Mouse (Mus musculus) stomach, postnatal 0 days (tissue): ENCODE measurements at regions not wholly inside any gene's neighbourhood (a gene's known extent, or its start where the extent isn't known, plus 50 kb on each side); places are given as distances from the start of the nearest gene placed in this dataset.
"Not testable (repeated sequence)": the region's sequence is repeated elsewhere in the genome, so short reads cannot be mapped to it uniquely, and the experiment has no call there.

ENCODE experiments used
- ATAC-seq: fragments of 200-750 bp; cut with Nextera tagmentation; 2 replicates; pipeline ENCODE4 v1.8.0; 2017; ENCODE audit not compliant: low FRiP score, low TSS enrichment
- DNase-seq: peaks from one replicate; pipeline ENCODE4 v3.0.0-alpha.2; 2016; ENCODE audit warnings: low spot score
- H3K27ac ChIP-seq: fragments of 300-500 bp; sonication (generic); replicated peaks from 2 replicates; pipeline ENCODE4 v1.5.1; 2014; ENCODE audit warnings: mild to moderate bottlenecking, control low read depth
- H3K27me3 ChIP-seq: fragments of 300-500 bp; sonication (generic); 2 replicates; pipeline ENCODE4 v1.6.1; 2014; ENCODE audit warnings: low read length; ENCODE audit not compliant: control insufficient read depth, insufficient read depth
- H3K36me3 ChIP-seq: fragments of 300-500 bp; sonication (generic); 2 replicates; pipeline ENCODE4 v1.6.1; 2014; ENCODE audit warnings: low read length, mixed read lengths; ENCODE audit not compliant: control insufficient read depth, insufficient read depth
- H3K4me1 ChIP-seq: fragments of 300-500 bp; sonication (generic); replicated peaks from 2 replicates; pipeline ENCODE4 v1.6.1; 2014; ENCODE audit warnings: antibody characterized with exemption; ENCODE audit not compliant: control insufficient read depth, insufficient read depth
- H3K4me2 ChIP-seq: fragments of 300-500 bp; sonication (generic); replicated peaks from 2 replicates; pipeline ENCODE4 v1.6.1; 2014; ENCODE audit warnings: low read depth, mild to moderate bottlenecking, control low read depth, moderate library complexity
- H3K4me3 ChIP-seq: fragments of 300-500 bp; sonication (generic); 2 replicates; pipeline ENCODE4 v1.5.1; 2014; ENCODE audit warnings: low read depth, low read length, control low read depth
- H3K9ac ChIP-seq: fragments of 300-500 bp; sonication (generic); 2 replicates; pipeline ENCODE4 v1.6.1; 2014; ENCODE audit warnings: mild to moderate bottlenecking, low read length, control low read depth, mixed read lengths
- H3K9me3 ChIP-seq: fragments of 300-500 bp; sonication (generic); 2 replicates; pipeline ENCODE4 v1.6.1; 2016; ENCODE audit warnings: low read length; ENCODE audit not compliant: control insufficient read depth
- CTCF ChIP-seq: IDR thresholded peaks from 2 replicates; pipeline ENCODE4 v1.5.1; 2016; ENCODE audit warnings: antibody characterized with exemption, low read depth, mild to moderate bottlenecking, moderate library complexity
- EP300 ChIP-seq: optimal IDR thresholded peaks from 2 replicates; pipeline ENCODE3; 2016; ENCODE audit warnings: antibody characterized with exemption
- WGBS: fragments of 180-500 bp; shearing (Covaris S2); extraction: QIAGEN DNeasy Blood & Tissue Kit; methylation state at CpG from one replicate; pipeline ENCODE4 v1.1.7; 2014; 5-methylcytosine and 5-hydroxymethylcytosine counted together

DNA sequence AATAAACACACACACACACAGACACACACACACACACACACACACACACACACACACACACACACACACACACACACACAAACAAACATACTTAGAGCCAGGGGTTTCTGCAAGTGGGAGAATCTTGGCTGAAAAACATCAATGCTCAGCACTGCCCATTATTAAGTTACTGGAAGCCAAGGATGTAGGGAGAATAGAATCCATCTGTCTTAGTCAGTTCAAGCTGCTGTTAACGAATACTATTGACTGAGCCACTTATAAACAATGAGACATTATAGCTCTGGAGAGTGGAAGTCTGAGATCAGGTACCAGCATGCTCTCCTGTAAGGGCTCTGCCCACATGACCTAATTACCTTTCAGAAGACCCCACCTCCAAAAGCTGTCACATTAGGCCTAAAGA lies 87.4 kb downstream of the Fam174b start:
- H3K4me1 ChIP-seq, result no peaks in the 10 kb centered on the region
- no peak overlapping the region for H3K4me2 ChIP-seq
- no peaks in the 10 kb centered on the region for H3K9me3 ChIP-seq
- H3K27ac ChIP-seq, result no peak overlapping the region
- no peak for TF ChIP-seq EP300
- TF ChIP-seq CTCF, result no peak
- no peaks in the 10 kb centered on the region for H3K27me3 ChIP-seq
- no peak overlapping the region for H3K9ac ChIP-seq
- 30% methylated on average over 1 of the region's 1 CpGs for WGBS
- no peak for ATAC-seq
- no peak for DNase-seq
- no peak overlapping the region for H3K4me3 ChIP-seq
- no peaks in the 10 kb centered on the region for H3K36me3 ChIP-seq

DNA sequence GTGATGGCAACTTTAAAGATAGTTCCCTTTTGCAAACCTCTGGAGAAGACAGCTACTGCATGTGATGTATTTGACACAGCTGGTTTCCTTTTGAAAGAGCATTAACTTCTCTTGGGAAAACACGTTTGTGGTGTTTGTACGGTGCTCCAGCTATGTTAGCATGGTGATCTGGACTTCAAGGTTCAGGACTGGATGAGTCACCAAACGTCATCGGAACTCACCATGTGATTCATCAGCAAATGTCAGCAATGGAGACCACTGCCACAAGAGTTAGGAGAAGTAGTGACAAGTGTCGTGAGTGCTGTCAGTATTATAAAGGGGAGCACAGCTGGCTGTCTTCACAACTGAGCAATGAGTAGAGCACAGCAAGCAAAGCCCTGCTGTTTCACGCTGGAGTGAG lies 90.5 kb downstream of the Fam174b start:
- no peak for TF ChIP-seq EP300
- no peak for TF ChIP-seq CTCF
- no peak overlapping the region for H3K4me2 ChIP-seq
- no peak overlapping the region for H3K4me3 ChIP-seq
- H3K27me3 ChIP-seq, result no peaks in the 10 kb centered on the region
- WGBS, result 56% methylated on average over 6 of the region's 6 CpGs
- no peak for ATAC-seq
- no peaks in the 10 kb centered on the region for H3K4me1 ChIP-seq
- no peaks in the 10 kb centered on the region for H3K9me3 ChIP-seq
- no peak for DNase-seq
- H3K9ac ChIP-seq, result no peak overlapping the region
- H3K27ac ChIP-seq, result no peak overlapping the region
- H3K36me3 ChIP-seq, result no peaks in the 10 kb centered on the region

DNA sequence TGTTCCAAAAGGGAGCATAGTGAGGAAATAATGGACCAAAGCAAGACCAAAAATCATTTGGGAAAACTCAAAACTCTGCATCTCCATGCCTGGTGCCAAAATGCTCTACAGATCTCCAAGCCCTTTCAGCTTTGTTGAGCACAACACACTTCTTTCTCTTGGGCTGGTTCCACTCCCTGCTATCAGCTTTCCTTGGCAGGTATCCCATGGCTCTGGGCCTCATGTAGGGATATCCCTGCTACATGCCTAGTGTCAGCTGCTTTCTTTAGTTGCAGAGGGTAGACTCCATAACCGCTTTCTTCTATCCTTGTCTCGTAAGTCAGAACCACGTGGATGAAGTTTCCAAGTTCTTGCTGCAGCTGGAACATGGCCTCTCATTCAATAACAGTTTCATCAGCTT lies 100.3 kb downstream of the Fam174b start:
- Histone ChIP-seq H3K4me3 (no peak overlapping the region), H3K27ac (no peak overlapping the region), H3K36me3 (no peaks in the 10 kb centered on the region), H3K4me1 (no peaks in the 10 kb centered on the region), H3K4me2 (no peak overlapping the region), H3K9me3 (no peaks in the 10 kb centered on the region), H3K9ac (no peak overlapping the region), H3K27me3 (no peaks in the 10 kb centered on the region)
- TF ChIP-seq CTCF (no peak), EP300 (no peak)
- ATAC-seq (no peak), DNase-seq (no peak)
- 87% methylated on average over 3 of the region's 3 CpGs for WGBS

DNA sequence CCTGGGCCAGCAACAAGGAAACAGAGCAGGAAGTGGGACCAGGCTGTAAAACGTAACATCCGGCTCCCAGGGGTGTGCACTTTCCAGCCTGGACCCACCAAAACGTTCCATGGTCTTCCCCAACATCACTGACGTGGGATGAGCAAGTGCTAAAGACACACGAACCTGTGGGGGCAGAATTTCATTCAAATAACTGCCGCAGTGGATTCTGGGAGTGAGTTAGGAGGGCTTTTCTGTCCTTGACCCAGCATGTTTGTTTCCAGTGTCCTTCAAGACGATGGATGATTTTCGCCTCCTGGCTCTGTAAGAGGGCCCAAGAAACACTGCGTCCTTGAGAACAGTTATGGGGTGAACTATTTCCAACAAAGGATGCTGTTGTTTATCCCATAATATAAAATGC lies 112.1 kb downstream of the Fam174b start:
- Histone ChIP-seq H3K36me3 (no peaks in the 10 kb centered on the region), H3K9ac (no peak overlapping the region), H3K9me3 (no peaks in the 10 kb centered on the region), H3K27ac (no peak overlapping the region), H3K27me3 (no peaks in the 10 kb centered on the region), H3K4me1 (no peaks in the 10 kb centered on the region), H3K4me3 (no peak overlapping the region), H3K4me2 (no peak overlapping the region)
- no peak for DNase-seq
- ATAC-seq, result no peak
- 76% methylated on average over 9 of the region's 9 CpGs for WGBS
- TF ChIP-seq CTCF (no peak), EP300 (no peak)

DNA sequence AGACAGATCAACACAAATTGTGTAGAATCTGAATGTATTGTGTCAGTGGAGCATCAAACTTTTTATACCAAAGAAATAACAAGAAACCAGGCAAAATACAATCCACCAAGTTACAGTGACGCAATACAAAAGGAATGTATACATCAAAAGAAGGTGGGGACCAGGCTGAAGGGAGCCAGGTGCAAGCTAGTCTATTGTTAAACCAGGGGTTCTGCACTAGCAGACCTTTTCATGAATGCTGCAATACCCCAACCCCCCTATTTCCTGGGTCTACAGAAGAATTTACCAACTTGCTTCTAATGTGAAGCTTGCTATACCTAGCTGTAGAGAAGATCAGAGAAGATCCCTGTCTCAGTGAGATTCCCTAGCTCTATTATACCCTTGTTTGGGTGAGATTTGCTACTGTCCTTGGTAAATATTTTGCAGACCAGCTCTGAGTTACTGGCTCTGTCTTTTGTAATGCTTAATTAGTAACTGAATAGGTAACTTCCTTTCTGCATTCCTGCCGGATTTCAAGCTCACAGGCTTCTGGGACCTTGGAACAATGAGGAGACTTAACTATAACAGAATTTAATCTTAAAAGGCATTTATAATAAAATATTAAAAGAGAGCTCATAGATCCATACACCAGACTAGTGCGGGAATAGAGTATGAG lies 113.3 kb downstream of the Fam174b start:
- H3K27ac ChIP-seq, H3K27me3 ChIP-seq, H3K4me2 ChIP-seq, H3K9ac ChIP-seq, H3K4me1 ChIP-seq, ATAC-seq, H3K36me3 ChIP-seq, H3K4me3 ChIP-seq, H3K9me3 ChIP-seq, DNase-seq: not testable (repeated sequence)
- WGBS, result 56% methylated on average over 3 of the region's 3 CpGs

DNA sequence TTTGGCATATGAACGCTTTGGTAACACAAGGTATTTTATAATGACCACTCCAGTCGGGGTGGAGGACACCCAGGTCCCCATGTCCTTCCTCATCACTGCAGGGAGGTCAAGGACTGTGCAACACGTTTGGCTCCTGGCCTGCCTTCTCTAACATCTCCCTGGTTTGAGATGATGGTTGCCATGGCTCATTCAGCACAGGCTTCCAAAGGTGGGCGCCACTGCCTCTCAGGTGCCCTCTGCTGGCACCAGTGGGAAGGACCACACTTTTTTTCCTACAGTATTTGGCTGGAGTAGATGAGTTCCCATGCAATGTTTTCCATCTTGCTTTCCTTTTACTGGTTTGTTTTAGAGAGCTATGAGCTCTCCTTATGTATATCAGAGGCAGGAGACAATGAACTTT lies 115.4 kb downstream of the Fam174b start:
- DNase-seq, result peak; percentile 39
- H3K9me3 ChIP-seq, result no peaks in the 10 kb centered on the region
- H3K27me3 ChIP-seq, result no peaks in the 10 kb centered on the region
- H3K4me1 ChIP-seq, result no peaks in the 10 kb centered on the region
- no peak overlapping the region for H3K9ac ChIP-seq
- no peak for TF ChIP-seq EP300
- peak; percentile 83 for TF ChIP-seq CTCF
- ATAC-seq, result no peak
- H3K27ac ChIP-seq, result no peak overlapping the region
- 44% methylated on average over 4 of the region's 4 CpGs for WGBS
- H3K36me3 ChIP-seq, result no peaks in the 10 kb centered on the region
- H3K4me3 ChIP-seq, result no peak overlapping the region
- H3K4me2 ChIP-seq, result no peak overlapping the region
